Mouse (Mus musculus) telencephalon, adult 2 months (tissue): ENCODE results near the gene Shroom2.

Source experiments
- DNase-seq: peaks from one replicate; pipeline ENCODE4 v3.0.0-alpha.2; 2011; ENCODE audit warnings: low read depth, low spot score

The Shroom2 gene

GRCm38 (mm10) chrX:152703624-152704023 is 65.6 kb downstream of the Shroom2 start:
- DNase-seq = no peak

GRCm38 (mm10) chrX:152701679-152702078 is 67.6 kb downstream of the Shroom2 start:
- DNase-seq = no peak

- DNase-seq = no peak
These were observed 78.4 kb downstream of the Shroom2 start for GRCm38 (mm10) chrX:152690788-152691291.

GRCm38 (mm10) chrX:152679190-152679814 is 90.0 kb downstream of the Shroom2 start:
- DNase-seq = no peak

GRCm38 (mm10) chrX:152676357-152676756 is 92.9 kb downstream of the Shroom2 start:
- DNase-seq = no peak

- no peak for DNase-seq
These were observed 95.8 kb downstream of the Shroom2 start for GRCm38 (mm10) chrX:152673431-152673830.

GRCm38 (mm10) chrX:152657363-152658036 is 111.8 kb downstream of the Shroom2 start:
- DNase-seq = no peak

GRCm38 (mm10) chrX:152656609-152656939 is 112.7 kb downstream of the Shroom2 start:
- no peak for DNase-seq

- peak; percentile 67 for DNase-seq
These were observed 113.3 kb downstream of the Shroom2 start for GRCm38 (mm10) chrX:152655796-152656608.

- DNase-seq = no peak
These were observed 116.6 kb downstream of the Shroom2 start for GRCm38 (mm10) chrX:152652676-152653075.

- DNase-seq = no peak
These were observed 124.4 kb downstream of the Shroom2 start for GRCm38 (mm10) chrX:152644827-152645226.

GRCm38 (mm10) chrX:152643679-152644638 is 125.3 kb downstream of the Shroom2 start:
- DNase-seq = no peak

GRCm38 (mm10) chrX:152643201-152643600 is 126.1 kb downstream of the Shroom2 start:
- DNase-seq = peak; percentile 45

- DNase-seq = no peak
These were observed 126.6 kb downstream of the Shroom2 start for GRCm38 (mm10) chrX:152642627-152643026.

- no peak for DNase-seq
These were observed 133.9 kb downstream of the Shroom2 start for GRCm38 (mm10) chrX:152635397-152635796.

- DNase-seq = no peak
These were observed 147.9 kb downstream of the Shroom2 start for GRCm38 (mm10) chrX:152621407-152621806.

- DNase-seq = no peak
These were observed 148.3 kb downstream of the Shroom2 start for GRCm38 (mm10) chrX:152620917-152621316.

- DNase-seq = peak; percentile 31
These were observed 150.8 kb downstream of the Shroom2 start for GRCm38 (mm10) chrX:152618464-152618863.

- no peak for DNase-seq
These were observed 206.2 kb downstream of the Shroom2 start, which contains the start of gene Cldn34a for GRCm38 (mm10) chrX:152563034-152563433. Gene Cldn34a (plus strand): TSS chrX:152563334.
